ENCODE assay signal across 8 mouse cellular contexts in genomic region chr4:122884051-122884450, GRCm38 (mm10). TPM values are rescaled to one million over a fixed set of nuclear protein-coding genes. Genes with fewer than 3 reads are reported as not detected.
DNase-seq lines count a peak whose midpoint lies in the region; ATAC-seq and TF ChIP-seq lines count a peak whose summit lies in the region.

No protein-coding gene starts in this region.

- no peaks in the 10 kb centered on the region for H3K36me3 ChIP-seq in heart, embryonic 11.5 days (ENCODE audit: control insufficient read depth, insufficient read depth, low read length)
- peaks cover 1 to 15% of the 10 kb centered on the region in 2 experiments; a peak in 3 of 4 replicates for H3K36me3 ChIP-seq in MEL (ENCODE audit: control insufficient read depth in 1 of 2, insufficient read depth in 2 of 2, low read length in 2 of 2)
- no peaks in the 10 kb centered on the region for H3K36me3 ChIP-seq in hindbrain, embryonic 11.5 days (ENCODE audit: control insufficient read depth, insufficient read depth, low read length)
- peaks cover 6% of the 10 kb centered on the region for H3K36me3 ChIP-seq in midbrain, embryonic 10.5 days

- TF ChIP-seq EP300 in MEL (IDR thresholded peaks at IDR 0.05; ENCODE audit: low read depth in 1 of 2, low read length in 2 of 2) = peak in 1 of 2 experiments; percentile 22; a peak in 1 of 4 replicates

- H3K4me3 ChIP-seq in heart, embryonic 11.5 days (ENCODE audit: low read depth, low read length) = peak overlapping the region; percentile 94
- peak overlapping the region; percentile 71 to 97; a peak in 3 of 4 replicates for H3K4me3 ChIP-seq in MEL (ENCODE audit: control insufficient read depth in 1 of 2, insufficient read depth in 1 of 2, low read depth in 2 of 2, low read length in 2 of 2)
- peak overlapping the region; percentile 83; the same call in 1 of the 2 replicates for H3K4me3 ChIP-seq in hindbrain, embryonic 11.5 days (ENCODE audit: low read depth, low read length)
- H3K4me3 ChIP-seq in midbrain, embryonic 10.5 days = peak overlapping the region; percentile 77; the same call in 1 of the 2 replicates

- H3K4me2 ChIP-seq in heart, embryonic 11.5 days = peak overlapping the region; percentile 82
- no peak overlapping the region; the same call in 1 of the 2 replicates for H3K4me2 ChIP-seq in hindbrain, embryonic 11.5 days (replicated peaks; ENCODE audit: low read depth, low read length)

- peaks cover 36% of the 10 kb centered on the region for H3K79me2 ChIP-seq in MEL (ENCODE audit: control insufficient read depth, insufficient read depth, low read length, poor library complexity)

- TF ChIP-seq RAD21 in MEL (IDR thresholded peaks at IDR 0.05; ENCODE audit: low read depth, low read length) = no peak

- no peak for ATAC-seq in heart, embryonic 11.5 days (replicated peaks; ENCODE audit: insufficient number of reproducible peaks, low FRiP score, low TSS enrichment)
- no peak for ATAC-seq in hindbrain, embryonic 11.5 days (ENCODE audit: low FRiP score)
- ATAC-seq in activated CD4-positive, CD25-positive, alpha-beta regulatory T cell, adult 4 months = no peak

- no peak for TF ChIP-seq POLR2A in MEL (IDR thresholded peaks at IDR 0.05; ENCODE audit: control insufficient read depth in 1 of 2, insufficient read depth in 1 of 2, low read depth in 1 of 2, low read length in 2 of 2, poor library complexity in 1 of 2)

- 43% methylated on average over 2 of the region's 2 CpGs for WGBS in heart, embryonic 11.5 days (ENCODE audit: insufficient replicate concordance)
- WGBS in hindbrain, embryonic 11.5 days = 78% methylated on average over 2 of the region's 2 CpGs
- 76% methylated on average over 2 of the region's 2 CpGs for WGBS in midbrain, embryonic 10.5 days

- no peak for TF ChIP-seq CTCF in MEL (IDR thresholded peaks at IDR 0.05 in 2 of 3, conservative IDR thresholded peaks at IDR 0.05 in 1 of 3; ENCODE audit: control insufficient read depth in 1 of 3, insufficient read depth in 1 of 3, low read depth in 2 of 3, low read length in 3 of 3, poor library complexity in 1 of 3, severe bottlenecking in 1 of 3)

- H3K4me1 ChIP-seq in heart, embryonic 11.5 days (ENCODE audit: control insufficient read depth, insufficient read depth, low read length) = peaks cover 12% of the 10 kb centered on the region
- peaks cover 6 to 12% of the 10 kb centered on the region in 2 experiments; a peak in 3 of 4 replicates for H3K4me1 ChIP-seq in MEL (ENCODE audit: control insufficient read depth in 1 of 2, insufficient read depth in 2 of 2, low read length in 2 of 2)
- 0 out of 2 replicates have a peak, but pooled peaks cover 6% of the 10 kb centered on the region for H3K4me1 ChIP-seq in hindbrain, embryonic 11.5 days (replicated peaks; ENCODE audit: control insufficient read depth, insufficient read depth, low read length)
- peaks cover 30% of the 10 kb centered on the region for H3K4me1 ChIP-seq in midbrain, embryonic 10.5 days

- H3K9me3 ChIP-seq in heart, embryonic 11.5 days (replicated peaks; ENCODE audit: control insufficient read depth, low read length) = no peaks in the 10 kb centered on the region
- no peaks in the 10 kb centered on the region for H3K9me3 ChIP-seq in MEL (replicated peaks; ENCODE audit: insufficient read depth, low read length)
- H3K9me3 ChIP-seq in hindbrain, embryonic 11.5 days (ENCODE audit: control insufficient read depth, low read length) = no peaks in the 10 kb centered on the region
- H3K9me3 ChIP-seq in midbrain, embryonic 10.5 days (replicated peaks) = no peaks in the 10 kb centered on the region

- no peak overlapping the region for H3K27ac ChIP-seq in heart, embryonic 11.5 days (ENCODE audit: low read depth, low read length)
- no peak overlapping the region; the same call in 1 of the 2 replicates for H3K27ac ChIP-seq in MEL (ENCODE audit: control insufficient read depth, low read depth, low read length)
- no peak overlapping the region for H3K27ac ChIP-seq in hindbrain, embryonic 11.5 days (ENCODE audit: low read depth, low read length)
- H3K27ac ChIP-seq in midbrain, embryonic 10.5 days (replicated peaks) = no peak overlapping the region

- peak overlapping the region; percentile 46; the same call in 1 of the 2 replicates for H3K9ac ChIP-seq in heart, embryonic 11.5 days (ENCODE audit: low read depth, low read length)
- peak overlapping the region; percentile 77 for H3K9ac ChIP-seq in MEL (ENCODE audit: control insufficient read depth, low read depth, low read length, poor library complexity, severe bottlenecking)
- 0 out of 2 replicates have a peak overlapping the region, but pooled peaks have one; percentile 7 for H3K9ac ChIP-seq in hindbrain, embryonic 11.5 days (ENCODE audit: low read depth, low read length)

- no peaks in the 10 kb centered on the region for H3K27me3 ChIP-seq in heart, embryonic 11.5 days (ENCODE audit: control insufficient read depth, insufficient read depth, low read length)
- H3K27me3 ChIP-seq in MEL (ENCODE audit: control insufficient read depth in 1 of 2, insufficient read depth in 2 of 2, low read length in 2 of 2) = no peaks in the 10 kb centered on the region
- H3K27me3 ChIP-seq in hindbrain, embryonic 11.5 days (ENCODE audit: control insufficient read depth, insufficient read depth, low read length) = no peaks in the 10 kb centered on the region
- H3K27me3 ChIP-seq in midbrain, embryonic 10.5 days (ENCODE audit: low read depth, poor library complexity, severe bottlenecking) = no peaks in the 10 kb centered on the region

- DNase-seq in heart, adult 18-20 months = no peak
- DNase-seq in MEL (ENCODE audit: low read depth, low spot score) = peak; percentile 37
- no peak for DNase-seq in hindbrain, embryonic 11.5 days (ENCODE audit: low spot score)
- no peak for DNase-seq in midbrain, embryonic 10.5 days (ENCODE audit: low spot score)
- DNase-seq in cerebellum, adult 9-10 months = no peak
- DNase-seq in natural killer cell, adult 2 months (ENCODE audit: low spot score in 2 of 2) = no peak

TF ChIP-seq in MEL, 35 proteins besides CTCF, POLR2A, EP300 and RAD21:
- no peak for TF ChIP-seq MAZ (IDR thresholded peaks at IDR 0.05; ENCODE audit: low read depth, low read length)
- TF ChIP-seq GATA1 (IDR thresholded peaks at IDR 0.05; ENCODE audit: low read depth, low read length) = no peak
- no peak for TF ChIP-seq SIN3A (IDR thresholded peaks at IDR 0.05; ENCODE audit: low read length)
- TF ChIP-seq TCF12 (IDR thresholded peaks at IDR 0.05; ENCODE audit: low read depth, low read length) = no peak
- TF ChIP-seq BHLHE40 (IDR thresholded peaks at IDR 0.05; ENCODE audit: borderline replicate concordance, low read depth, low read length) = no peak
- TF ChIP-seq TAL1 (IDR thresholded peaks at IDR 0.05; ENCODE audit: low read length) = no peak
- no peak for TF ChIP-seq SMC3 (IDR thresholded peaks at IDR 0.05; ENCODE audit: low read depth, low read length)
- TF ChIP-seq ZMIZ1 (IDR thresholded peaks at IDR 0.05; ENCODE audit: low read depth, low read length) = no peak
- no peak for TF ChIP-seq E2F4 (IDR thresholded peaks at IDR 0.05; ENCODE audit: borderline replicate concordance, low read depth, low read length)
- no peak for TF ChIP-seq TBP (IDR thresholded peaks at IDR 0.05; ENCODE audit: low read depth, low read length)
- TF ChIP-seq ETS1 (IDR thresholded peaks at IDR 0.05; ENCODE audit: low read depth, low read length) = no peak
- no peak for TF ChIP-seq JUND (IDR thresholded peaks at IDR 0.05; ENCODE audit: low read depth, low read length)
- TF ChIP-seq NELFE (IDR thresholded peaks at IDR 0.05; ENCODE audit: low read depth, low read length) = no peak
- TF ChIP-seq ZKSCAN1 (IDR thresholded peaks at IDR 0.05; ENCODE audit: low read depth, low read length) = no peak

RNA-seq across cellular contexts. Expression of gene Cap1, which starts 1.8 kb away (rescaled TPM):
- polyA plus RNA-seq in heart, embryonic 11.5 days (2014; fragmentation: Nextera tagmentation; extraction: Ambion mirVana) = 54.1 and 54.8 TPM in 2 replicates
- total RNA-seq in heart, adult 18-20 months (2021) = 10 to 100 TPM; 46.3 to 52.7 TPM
- total RNA-seq in MEL (2012; rRNA removed) = 68.3 and 82.3 TPM in 2 replicates
- 100 to 1,000 TPM in 1 of 2 experiments, not detected in 1; 134 TPM for polyA plus RNA-seq in MEL (2012; ENCODE audit: insufficient read depth in 1 of 2, insufficient read length in 2 of 2, low read depth in 1 of 2, low replicate concordance in 2 of 2, missing spikeins in 1 of 2)
- 71.5 and 73.4 TPM in 2 replicates for polyA plus RNA-seq in hindbrain, embryonic 11.5 days (2014; fragmentation: Nextera tagmentation; extraction: Ambion mirVana)
- polyA plus RNA-seq in midbrain, embryonic 10.5 days (2016; fragmentation: Nextera tagmentation; extraction: Ambion mirVana) = 69.4 and 79.4 TPM in 2 replicates
- 100 to 1,000 TPM; 373 to 385 TPM for polyA plus RNA-seq in activated CD4-positive, CD25-positive, alpha-beta regulatory T cell, adult 4 months (2017; shearing (Covaris generic))

RNA-seq across cellular contexts. Expression of gene Ppt1, which starts 48.0 kb away (rescaled TPM):
- polyA plus RNA-seq in heart, embryonic 11.5 days (2014; fragmentation: Nextera tagmentation; extraction: Ambion mirVana) = 61.8 and 66.4 TPM in 2 replicates
- 10 to 100 TPM; 43.0 to 44.9 TPM for total RNA-seq in heart, adult 18-20 months (2021)
- 12.5 and 13.1 TPM in 2 replicates for total RNA-seq in MEL (2012; rRNA removed)
- polyA plus RNA-seq in MEL (2012; ENCODE audit: insufficient read depth in 1 of 2, insufficient read length in 2 of 2, low read depth in 1 of 2, low replicate concordance in 2 of 2, missing spikeins in 1 of 2) = 10 to 100 TPM in 1 of 2 experiments, not detected in 1; 19.9 TPM
- 65.5 and 73.1 TPM in 2 replicates for polyA plus RNA-seq in hindbrain, embryonic 11.5 days (2014; fragmentation: Nextera tagmentation; extraction: Ambion mirVana)
- polyA plus RNA-seq in midbrain, embryonic 10.5 days (2016; fragmentation: Nextera tagmentation; extraction: Ambion mirVana) = 64.7 and 69.3 TPM in 2 replicates
- polyA plus RNA-seq in activated CD4-positive, CD25-positive, alpha-beta regulatory T cell, adult 4 months (2017; shearing (Covaris generic)) = 100 to 1,000 TPM; 104 to 109 TPM

Comparison
In these comparisons a context has a peak if more than half of its experiments do, and no peak if none do; other contexts are left out.
1. H3K9ac ChIP-seq: peak in every context shown above with its lines; median percentile 77 in MEL; 46 in heart, embryonic 11.5 days; 7 in hindbrain, embryonic 11.5 days.